Comparison of ENCODE assay signal across 18 mouse cellular contexts in the genomic region with DNA sequence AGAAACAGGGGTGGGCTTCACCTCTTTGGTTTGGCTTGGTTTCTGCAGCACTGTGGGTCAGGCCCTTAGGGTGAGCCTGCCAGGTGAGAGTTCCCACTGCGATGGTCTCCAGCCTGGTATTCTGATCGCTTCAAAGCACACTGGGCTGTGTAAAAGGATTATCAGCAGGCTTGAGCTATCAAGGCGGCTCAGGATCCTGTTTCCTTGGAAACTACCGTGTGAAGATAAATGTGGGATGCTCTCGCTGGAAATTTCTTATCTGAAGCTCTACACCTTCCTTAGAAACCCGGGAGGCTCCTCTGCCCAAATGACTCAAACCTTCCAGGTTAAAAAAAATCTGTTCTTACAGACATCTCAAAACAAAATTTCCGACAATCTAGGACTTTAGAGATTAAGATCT. TPM values are rescaled to one million over a fixed set of nuclear protein-coding genes. Genes with fewer than 3 reads are reported as not detected.
DNase-seq lines count a peak whose midpoint lies in the region; TF ChIP-seq lines count a peak whose summit lies in the region.
"Had no signal": no experiment of that assay in that cellular context is flagged by ENCODE, and none has a peak within 500 bp of the region (broad histone marks: within the 10 kb centered on the region; RNA-seq: fewer than 3 reads in every experiment).

No protein-coding gene starts in this region.

- no peak for TF ChIP-seq POLR2A in heart, adult 2 months (IDR thresholded peaks at IDR 0.05; ENCODE audit: insufficient read depth, low read depth, low read length)

- no peak for TF ChIP-seq CTCF in heart, adult 2 months (IDR thresholded peaks at IDR 0.05)

- 23% methylated on average over 7 of the region's 7 CpGs for WGBS in heart, adult 2 months

- H3K36me3 ChIP-seq in heart, adult 2 months (ENCODE audit: control insufficient read depth, insufficient read depth, low read length), result no peaks in the 10 kb centered on the region
- H3K36me3 ChIP-seq: embryonic facial prominence, embryonic 13.5 days; heart, embryonic 10.5 days; neural tube, embryonic 12.5 days had no signal

- no peaks in the 10 kb centered on the region for H3K27me3 ChIP-seq in heart, adult 2 months (ENCODE audit: control insufficient read depth, insufficient read depth, low read length)
- H3K27me3 ChIP-seq: neural tube, embryonic 12.5 days; Patski had no signal

- intact Hi-C loops in heart, adult 2 months (cut with DNase I), result no loop called here

- no peak overlapping the region for H3K4me3 ChIP-seq in heart, adult 2 months
- H3K4me3 ChIP-seq: embryonic facial prominence, embryonic 13.5 days; heart, embryonic 10.5 days; neural tube, embryonic 12.5 days had no signal

- no peak overlapping the region for H3K9ac ChIP-seq in heart, adult 2 months (ENCODE audit: low read depth, low read length)
- H3K9ac ChIP-seq: embryonic facial prominence, embryonic 13.5 days; liver, embryonic 14.5 days had no signal

- H3K79me2 ChIP-seq in heart, adult 2 months (replicated peaks; ENCODE audit: control insufficient read depth, insufficient read depth, low read length), result no peaks in the 10 kb centered on the region

- no peaks in the 10 kb centered on the region for H3K4me1 ChIP-seq in heart, adult 2 months (ENCODE audit: control insufficient read depth, insufficient read depth, low read length)
- H3K4me1 ChIP-seq: embryonic facial prominence, embryonic 13.5 days; neural tube, embryonic 12.5 days had no signal

- TF ChIP-seq EP300 in heart, adult 2 months (IDR thresholded peaks at IDR 0.05; ENCODE audit: insufficient read depth, low read depth, low read length), result no peak

- peak; percentile 9 for DNase-seq in embryo, embryonic 10 days (ENCODE audit: low spot score)
- DNase-seq in embryo, embryonic 11 days, result no peak
- DNase-seq in layer of hippocampus, adult 9-11 months, result peak; percentile 18
- DNase-seq in layer of hippocampus, adult 11-12 months (ENCODE audit: low spot score), result no peak
- peak; percentile 35 to 52 for DNase-seq in right cerebral cortex, postnatal 10 days (ENCODE audit: low spot score in 2 of 2)
- no peak for DNase-seq in right cerebral cortex, postnatal 36 days (ENCODE audit: low spot score in 2 of 2)
- DNase-seq in adrenal gland, postnatal 10 days, result no peak
- DNase-seq in heart, adult 2 months, result no peak
- DNase-seq: cerebellum, postnatal 25 days; gastrocnemius, postnatal 10 days; heart, postnatal 14 days; kidney, adult 9 months; lung, postnatal 10 days had no signal

- H3K27ac ChIP-seq in heart, adult 2 months, result no peak overlapping the region
- H3K27ac ChIP-seq: embryonic facial prominence, embryonic 13.5 days; heart, embryonic 10.5 days; liver, embryonic 14.5 days; neural tube, embryonic 12.5 days had no signal

RNA-seq across cellular contexts. Expression of gene Stx12, which starts 10.1 kb away (rescaled TPM):
- 10 to 100 TPM; 52.0 to 53.2 TPM for total RNA-seq in adrenal gland, postnatal 10 days (2021)
- total RNA-seq in heart, adult 2 months (2021), result 10 to 100 TPM; 32.5 to 32.8 TPM
- polyA plus RNA-seq in heart, adult 2 months (2012; rRNA removed), result 16.2 and 31.7 TPM in 2 replicates

RNA-seq across cellular contexts. Expression of gene Fam76a, which starts 28.0 kb away (rescaled TPM):
- total RNA-seq in adrenal gland, postnatal 10 days (2021), result 10 to 100 TPM; 36.9 to 37.0 TPM
- total RNA-seq in heart, adult 2 months (2021), result 10 to 100 TPM; 29.5 to 45.1 TPM
- polyA plus RNA-seq in heart, adult 2 months (2012; rRNA removed), result 13.3 and 16.3 TPM in 2 replicates

RNA-seq across cellular contexts. Expression of gene Ppp1r8, which starts 51.4 kb away (rescaled TPM):
- total RNA-seq in adrenal gland, postnatal 10 days (2021), result 10 to 100 TPM; 41.6 to 44.6 TPM
- 10 to 100 TPM; 18.2 to 19.3 TPM for total RNA-seq in heart, adult 2 months (2021)
- polyA plus RNA-seq in heart, adult 2 months (2012; rRNA removed), result 18.2 and 33.1 TPM in 2 replicates

Comparison
In these comparisons a context has a peak if more than half of its experiments do, and no peak if none do; other contexts are left out.
1. DNase-seq: peak in embryo, embryonic 10 days (single experiment), layer of hippocampus, adult 9-11 months (single experiment) and right cerebral cortex, postnatal 10 days (2 of 2); none in embryo, embryonic 11 days (single experiment), layer of hippocampus, adult 11-12 months (single experiment), right cerebral cortex, postnatal 36 days (0 of 2), adrenal gland, postnatal 10 days (single experiment) and heart, adult 2 months (0 of 2).